Mouse (Mus musculus) brain, embryonic 14.5 days (tissue): ENCODE data around the gene Adamtsl3. TPM values are rescaled to one million over a fixed set of nuclear protein-coding genes. Genes with fewer than 3 reads are reported as not detected.

Experiments used
- DNase-seq: peaks from one replicate; pipeline ENCODE4 v3.0.0-alpha.2; 2011; ENCODE audit warnings: low read depth
- CTCF ChIP-seq: fragments of 200-500 bp; IDR thresholded peaks from 2 replicates; pipeline ENCODE4 v1.5.1; 2012; ENCODE audit warnings: inconsistent platforms, mild to moderate bottlenecking, moderate library complexity, borderline replicate concordance; ENCODE audit not compliant: insufficient read depth, insufficient read length; ENCODE audit errors: extremely low read depth
- POLR2A ChIP-seq: fragments of 200-500 bp; IDR thresholded peaks from 2 replicates; pipeline ENCODE4 v1.6.1; 2012; ENCODE audit warnings: mild to moderate bottlenecking, inconsistent platforms, borderline replicate concordance; ENCODE audit not compliant: poor library complexity, insufficient read depth, insufficient read length, severe bottlenecking; ENCODE audit errors: extremely low read depth
- polyA plus RNA-seq: library from polyadenylated mRNA; depleted of rRNA; stranded (reverse); fragments of >200 nt; gene quantifications from 2 replicates; pipeline ENCODE4 v1.2.3, GENCODE M21; 2012; rRNA removed

Adamtsl3 gene
- polyA plus RNA-seq, result 0.54 and 0.92 TPM in 2 replicates

GRCm38 (mm10) chr7:82335211-82336121, at the start of gene Adamtsl3:
Gene Adamtsl3, plus strand, starts transcription at chr7:82335694.
- DNase-seq, result peak; percentile 68
- TF ChIP-seq POLR2A, result no peak
- no peak for TF ChIP-seq CTCF

GRCm38 (mm10) chr7:82287242-82287641, 48.3 kb upstream of the Adamtsl3 start:
- TF ChIP-seq CTCF, result peak; percentile 9; the same call in 1 of the 2 replicates
- TF ChIP-seq POLR2A, result no peak
- DNase-seq, result no peak

- peak; percentile 30 for DNase-seq
Measured at GRCm38 (mm10) chr7:82293441-82293840, 42.1 kb upstream of the Adamtsl3 start.

GRCm38 (mm10) chr7:82294083-82294482, 41.4 kb upstream of the Adamtsl3 start:
- TF ChIP-seq CTCF, result no peak
- TF ChIP-seq POLR2A, result no peak
- peak; percentile 33 for DNase-seq

More at GRCm38 (mm10) chr7:82293441-82293840, 42.1 kb upstream of the Adamtsl3 start:
- no peak for TF ChIP-seq CTCF

GRCm38 (mm10) chr7:82294611-82295010, 40.9 kb upstream of the Adamtsl3 start:
- DNase-seq, result no peak
- TF ChIP-seq CTCF (no peak), POLR2A (no peak)

- DNase-seq, result peak; percentile 85
- no peak for TF ChIP-seq CTCF
Measured at GRCm38 (mm10) chr7:82308398-82308797, 27.1 kb upstream of the Adamtsl3 start.

GRCm38 (mm10) chr7:82318515-82318914, 17.0 kb upstream of the Adamtsl3 start:
- peak; percentile 5 for DNase-seq
- TF ChIP-seq CTCF (no peak), POLR2A (no peak)

- no peak for TF ChIP-seq CTCF
- TF ChIP-seq POLR2A, result no peak
- DNase-seq, result no peak
Measured at GRCm38 (mm10) chr7:82326616-82327015, 8.9 kb upstream of the Adamtsl3 start.

GRCm38 (mm10) chr7:82327201-82327600, 8.3 kb upstream of the Adamtsl3 start:
- no peak for TF ChIP-seq POLR2A
- no peak for TF ChIP-seq CTCF
- DNase-seq, result peak; percentile 15

GRCm38 (mm10) chr7:82327881-82328280, 7.6 kb upstream of the Adamtsl3 start:
- DNase-seq, result peak; percentile 16
- TF ChIP-seq CTCF (no peak), POLR2A (no peak)

GRCm38 (mm10) chr7:82329831-82330230, 5.7 kb upstream of the Adamtsl3 start:
- DNase-seq, result no peak
- TF ChIP-seq CTCF (no peak), POLR2A (no peak)

GRCm38 (mm10) chr7:82330860-82331259, 4.6 kb upstream of the Adamtsl3 start:
- TF ChIP-seq POLR2A (no peak), CTCF (no peak)
- DNase-seq, result no peak

- DNase-seq, result peak; percentile 83
- TF ChIP-seq CTCF (no peak), POLR2A (no peak)
Measured at GRCm38 (mm10) chr7:82334000-82334399, 1.5 kb upstream of the Adamtsl3 start.

- TF ChIP-seq POLR2A, result no peak
- TF ChIP-seq CTCF, result no peak
Measured at GRCm38 (mm10) chr7:82336132-82336531, 638 bp downstream of the Adamtsl3 start.

More at GRCm38 (mm10) chr7:82336132-82336531, 638 bp downstream of the Adamtsl3 start:
- DNase-seq, result peak; percentile 39
